Comparison of ENCODE assay signal across 13 mouse cellular contexts in the genomic region with DNA sequence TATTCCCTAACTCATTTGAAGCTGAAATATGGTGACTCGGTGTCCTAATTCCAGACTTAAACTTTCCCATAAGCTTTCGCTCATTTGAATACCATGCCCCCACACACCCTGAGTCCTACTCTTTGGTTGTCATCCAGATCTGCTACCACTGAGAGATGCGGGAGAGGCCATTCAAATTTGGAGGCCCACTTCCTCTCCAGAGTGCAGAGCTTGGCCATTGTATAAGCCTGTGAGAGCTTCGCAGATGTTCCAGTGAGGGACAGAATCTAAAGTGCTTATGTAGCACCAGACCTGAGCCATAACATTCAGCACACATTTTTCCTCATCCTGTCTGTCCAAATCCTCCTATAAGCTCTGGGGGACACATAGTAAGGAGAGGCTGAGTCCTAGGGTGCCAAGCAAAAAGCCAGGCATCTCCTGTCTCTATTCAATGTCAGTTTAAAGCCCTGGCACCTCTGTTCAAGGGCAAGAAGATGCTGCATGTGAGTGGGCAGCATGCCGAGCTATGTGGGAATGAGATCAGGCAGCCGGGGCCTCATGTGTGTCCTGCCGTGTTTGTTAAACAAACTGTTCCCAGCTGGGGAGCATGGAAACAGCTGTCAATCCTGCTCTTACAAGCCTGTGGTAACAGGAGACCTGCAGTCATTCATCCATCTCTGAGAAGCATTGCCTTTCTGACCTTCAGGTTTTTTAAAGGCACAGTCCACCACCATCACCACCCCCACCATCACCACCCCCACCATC.
DNase-seq lines count a peak whose midpoint lies in the region; ATAC-seq and TF ChIP-seq lines count a peak whose summit lies in the region.
"Had no signal": no experiment of that assay in that cellular context is flagged by ENCODE, and none has a peak within 500 bp of the region (broad histone marks: within the 10 kb centered on the region; RNA-seq: fewer than 3 reads in every experiment).

No protein-coding gene starts in this region.

- no peaks in the 10 kb centered on the region for H3K27me3 ChIP-seq in intestine, embryonic 14.5 days (replicated peaks; ENCODE audit: control insufficient read depth, insufficient read depth, low read length)
- H3K27me3 ChIP-seq in intestine, postnatal 0 days (replicated peaks; ENCODE audit: control insufficient read depth, insufficient read depth, low read length), result no peaks in the 10 kb centered on the region
- no peaks in the 10 kb centered on the region for H3K27me3 ChIP-seq in lung, embryonic 15.5 days
- H3K27me3 ChIP-seq in cerebellum, adult 2 months (ENCODE audit: control insufficient read depth, insufficient read depth, low read length), result no peaks in the 10 kb centered on the region
- H3K27me3 ChIP-seq: hindbrain, embryonic 15.5 days; limb, embryonic 15.5 days had no signal

- peaks cover 9% of the 10 kb centered on the region; the same call in 1 of the 2 replicates for H3K4me1 ChIP-seq in intestine, embryonic 14.5 days (replicated peaks; ENCODE audit: control insufficient read depth, insufficient read depth, low read length)
- H3K4me1 ChIP-seq in intestine, postnatal 0 days (replicated peaks; ENCODE audit: control insufficient read depth, insufficient read depth, low read length), result no peaks in the 10 kb centered on the region
- H3K4me1 ChIP-seq in lung, embryonic 15.5 days, result peaks cover 7% of the 10 kb centered on the region
- H3K4me1 ChIP-seq in cerebellum, adult 2 months (ENCODE audit: control insufficient read depth, insufficient read depth, low read length), result peaks cover 3% of the 10 kb centered on the region
- H3K4me1 ChIP-seq: megakaryocyte, embryonic 14.5 days had no signal

- H3K9me3 ChIP-seq in intestine, embryonic 14.5 days (ENCODE audit: control insufficient read depth, low read length), result no peaks in the 10 kb centered on the region
- H3K9me3 ChIP-seq in intestine, postnatal 0 days (ENCODE audit: control insufficient read depth), result no peaks in the 10 kb centered on the region
- no peaks in the 10 kb centered on the region for H3K9me3 ChIP-seq in lung, embryonic 15.5 days
- H3K9me3 ChIP-seq: hindbrain, embryonic 15.5 days; limb, embryonic 15.5 days; megakaryocyte, embryonic 14.5 days had no signal

- no peak overlapping the region for H3K9ac ChIP-seq in intestine, embryonic 14.5 days (ENCODE audit: low read length)
- H3K9ac ChIP-seq in intestine, postnatal 0 days (ENCODE audit: low read depth, low read length), result no peak overlapping the region
- H3K9ac ChIP-seq in lung, embryonic 15.5 days, result no peak overlapping the region
- H3K9ac ChIP-seq: hindbrain, embryonic 15.5 days; limb, embryonic 15.5 days had no signal

- no peak for TF ChIP-seq CTCF in intestine, postnatal 0 days (IDR thresholded peaks at IDR 0.05; ENCODE audit: low read depth)
- TF ChIP-seq CTCF in cerebellum, adult 2 months (IDR thresholded peaks at IDR 0.05; ENCODE audit: borderline replicate concordance, insufficient read depth, low read depth, low read length), result no peak

- ATAC-seq in intestine, embryonic 14.5 days (replicated peaks; ENCODE audit: low FRiP score, low TSS enrichment, low read depth), result no peak
- ATAC-seq in intestine, postnatal 0 days, result no peak
- peak; percentile 51; the same call in 1 of the 2 replicates for ATAC-seq in lung, embryonic 15.5 days (ENCODE audit: borderline replicate concordance, extremely low read depth, low FRiP score, low TSS enrichment)

- WGBS in intestine, embryonic 14.5 days, result 48% methylated on average over 7 of the region's 7 CpGs
- 46% methylated on average over 7 of the region's 7 CpGs for WGBS in intestine, postnatal 0 days
- 39% methylated on average over 7 of the region's 7 CpGs for WGBS in lung, embryonic 15.5 days
- WGBS in cerebellum, adult 2 months, result 68% methylated on average over 7 of the region's 7 CpGs

- DNase-seq in intestine, embryonic 14.5 days (ENCODE audit: low spot score), result no peak
- peak; percentile 17 for DNase-seq in adrenal gland, postnatal 25 days
- DNase-seq in embryo, embryonic 10.5 days (ENCODE audit: low spot score), result peak; percentile 60
- DNase-seq in right cerebral cortex, adult 2 months (ENCODE audit: low spot score in 2 of 2), result no peak
- DNase-seq in cerebellum, adult 2 months, result no peak
- no peak for DNase-seq in kidney, postnatal 10 days
- DNase-seq: spleen, adult 18-20 months; thymus, postnatal 14 days had no signal

- no peak for TF ChIP-seq POLR2A in cerebellum, adult 2 months (IDR thresholded peaks at IDR 0.05; ENCODE audit: borderline replicate concordance, insufficient read depth, low read length)

- H3K36me3 ChIP-seq in intestine, embryonic 14.5 days (ENCODE audit: control insufficient read depth, insufficient read depth, low read length), result no peaks in the 10 kb centered on the region
- no peaks in the 10 kb centered on the region for H3K36me3 ChIP-seq in intestine, postnatal 0 days (ENCODE audit: control insufficient read depth, insufficient read depth)
- no peaks in the 10 kb centered on the region for H3K36me3 ChIP-seq in lung, embryonic 15.5 days
- H3K36me3 ChIP-seq: hindbrain, embryonic 15.5 days; limb, embryonic 15.5 days had no signal

- no peak overlapping the region for H3K4me3 ChIP-seq in intestine, embryonic 14.5 days (ENCODE audit: low read depth, low read length)
- no peak overlapping the region for H3K4me3 ChIP-seq in intestine, postnatal 0 days (ENCODE audit: low read depth, low read length)
- no peak overlapping the region for H3K4me3 ChIP-seq in lung, embryonic 15.5 days
- H3K4me3 ChIP-seq in cerebellum, adult 2 months (replicated peaks; ENCODE audit: insufficient read depth, low read depth, low read length), result no peak overlapping the region
- H3K4me3 ChIP-seq: hindbrain, embryonic 15.5 days; limb, embryonic 15.5 days; megakaryocyte, embryonic 14.5 days had no signal

- H3K27ac ChIP-seq in intestine, embryonic 14.5 days (ENCODE audit: low read depth), result peak overlapping the region; percentile 1; the same call in 1 of the 2 replicates
- H3K27ac ChIP-seq in intestine, postnatal 0 days (ENCODE audit: low read depth, low read length), result no peak overlapping the region
- no peak overlapping the region for H3K27ac ChIP-seq in lung, embryonic 15.5 days
- no peak overlapping the region for H3K27ac ChIP-seq in cerebellum, adult 2 months (ENCODE audit: insufficient read depth, low read length)
- H3K27ac ChIP-seq: hindbrain, embryonic 15.5 days; limb, embryonic 15.5 days had no signal

- H3K4me2 ChIP-seq in intestine, embryonic 14.5 days (ENCODE audit: low read length), result no peak overlapping the region
- no peak overlapping the region for H3K4me2 ChIP-seq in intestine, postnatal 0 days (replicated peaks; ENCODE audit: low read depth)
- no peak overlapping the region for H3K4me2 ChIP-seq in lung, embryonic 15.5 days
- H3K4me2 ChIP-seq: hindbrain, embryonic 15.5 days; limb, embryonic 15.5 days had no signal

Comparison
In these comparisons a context has a peak if more than half of its experiments do, and no peak if none do; other contexts are left out.
1. DNase-seq: peak in adrenal gland, postnatal 25 days (single experiment) and embryo, embryonic 10.5 days (single experiment); none in intestine, embryonic 14.5 days (single experiment), right cerebral cortex, adult 2 months (0 of 2), cerebellum, adult 2 months (0 of 2) and kidney, postnatal 10 days (single experiment).